Mouse (Mus musculus) lung, postnatal 14 days (tissue): ENCODE measurements around the gene Pclaf.

Experiments
- DNase-seq: peaks from one replicate; pipeline ENCODE4 v3.0.0; 2021

Pclaf gene

GRCm38 (mm10) chr9:65890143-65890628, at the start of gene Pclaf:
Gene Pclaf (plus strand): TSS chr9:65890237.
- DNase-seq = peak; percentile 66

- peak; percentile 38 for DNase-seq
These were observed 45.4 kb upstream of the Pclaf start for GRCm38 (mm10) chr9:65844421-65845165.

GRCm38 (mm10) chr9:65848154-65848553, 41.9 kb upstream of the Pclaf start:
- peak; percentile 7 for DNase-seq

GRCm38 (mm10) chr9:65850203-65850602, 39.8 kb upstream of the Pclaf start:
- DNase-seq = no peak

GRCm38 (mm10) chr9:65859656-65860055, 30.4 kb upstream of the Pclaf start:
- DNase-seq = no peak

GRCm38 (mm10) chr9:65884564-65885315, 5.3 kb upstream of the Pclaf start:
- DNase-seq = peak; percentile 92

GRCm38 (mm10) chr9:65891126-65891525, 1.1 kb downstream of the Pclaf start:
- DNase-seq = no peak

GRCm38 (mm10) chr9:65896977-65897376, 6.9 kb downstream of the Pclaf start:
- no peak for DNase-seq

- no peak for DNase-seq
These were observed 12.8 kb downstream of the Pclaf start for GRCm38 (mm10) chr9:65902879-65903278.

- no peak for DNase-seq
These were observed 13.4 kb downstream of the Pclaf start for GRCm38 (mm10) chr9:65903419-65903818.

- DNase-seq = peak; percentile 94
These were observed 18.6 kb downstream of the Pclaf start, which contains the start of the genes Trip4 and Csnk1g1 for GRCm38 (mm10) chr9:65908394-65909300. Gene Trip4 (minus strand): TSS chr9:65908794. Gene Csnk1g1 (plus strand): TSS chr9:65908924.

- DNase-seq = peak; percentile 52
These were observed 19.3 kb downstream of the Pclaf start for GRCm38 (mm10) chr9:65909301-65909801.

GRCm38 (mm10) chr9:65909837-65910236, 19.8 kb downstream of the Pclaf start:
- no peak for DNase-seq

- no peak for DNase-seq
These were observed 23.9 kb downstream of the Pclaf start for GRCm38 (mm10) chr9:65913976-65914375.

GRCm38 (mm10) chr9:65917015-65917414, 27.0 kb downstream of the Pclaf start:
- no peak for DNase-seq

- DNase-seq = no peak
These were observed 38.4 kb downstream of the Pclaf start for GRCm38 (mm10) chr9:65928456-65928855.

GRCm38 (mm10) chr9:65929826-65930225, 39.8 kb downstream of the Pclaf start:
- DNase-seq = no peak

GRCm38 (mm10) chr9:65937566-65937965, 47.5 kb downstream of the Pclaf start:
- no peak for DNase-seq

- no peak for DNase-seq
These were observed 61.1 kb downstream of the Pclaf start for GRCm38 (mm10) chr9:65951082-65951587.
